Mouse (Mus musculus): Measurements from ENCODE around the gene Rasgrf2.

DNA sequence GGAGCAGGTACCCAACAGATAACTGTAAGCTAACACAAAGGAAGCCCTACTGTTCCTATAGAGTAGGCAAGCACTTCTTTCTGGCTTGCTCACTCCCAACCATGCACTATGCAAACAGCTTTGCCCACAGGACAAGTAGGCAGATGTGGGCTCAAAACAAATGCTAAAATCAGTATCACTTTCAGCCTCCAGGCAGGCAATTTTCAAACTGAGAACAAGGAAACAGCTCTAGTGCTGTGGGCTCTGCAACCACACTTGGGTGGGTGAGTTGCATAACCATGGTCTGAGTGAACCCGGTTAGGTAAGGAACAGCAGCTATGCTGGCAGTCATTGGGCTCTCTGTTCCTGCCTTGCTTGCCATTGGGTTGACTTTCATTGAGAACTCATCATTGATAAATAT lies 157.3 kb downstream of the Rasgrf2 start:
- TF ChIP-seq CTCF (IDR thresholded peaks at IDR 0.05; ENCODE audit: low read depth) (no peak), EP300 (IDR thresholded peaks at IDR 0.05; ENCODE audit: low read depth) (no peak)
